Mouse (Mus musculus) spleen, embryonic (tissue): ENCODE measurements around the gene Map3k5.

Experiments used
- CTCF ChIA-PET: fragments of 350-600 bp; sonication (Branson Sonifier 250); formaldehyde crosslinking; loops from one replicate; lab custom pipeline; 2022; lab: Charles Lee

Gene Map3k5

DNA sequence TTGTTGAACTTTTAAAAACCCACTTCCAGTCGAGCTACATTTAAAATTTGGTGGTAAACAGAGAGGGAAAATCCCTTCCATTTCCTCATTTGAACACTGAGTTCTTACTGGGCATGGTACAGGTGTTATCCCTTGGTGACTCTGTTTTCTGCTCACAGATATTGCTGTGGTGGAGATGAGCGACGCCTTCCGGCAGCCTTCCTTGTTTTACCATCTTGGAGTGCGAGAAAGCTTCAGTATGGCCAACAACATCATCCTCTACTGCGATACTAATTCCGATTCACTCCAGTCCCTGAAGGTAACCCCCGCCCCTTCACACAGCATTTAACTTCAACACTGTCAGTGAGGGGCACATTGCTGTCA lies 66.1 kb downstream of the Map3k5 start:
- CTCF ChIA-PET: interaction anchor here (0.6 kb wide), 1 partner anchor 93 kb away, joined by 4 read pairs; no protein-coding TSS in a partner anchor

GRCm38 (mm10) chr10:20001990-20002389 lies 67.7 kb downstream of the Map3k5 start:
- CTCF ChIA-PET: interaction anchor here (0.6 kb wide), 1 partner anchor 413 kb away, joined by 3 read pairs; no protein-coding TSS in a partner anchor

GRCm38 (mm10) chr10:20003006-20003405 lies 68.7 kb downstream of the Map3k5 start:
- CTCF ChIA-PET: interaction anchor here (1.1 kb wide), 1 partner anchor 34 kb away, joined by 3 read pairs; no protein-coding TSS in a partner anchor

GRCm38 (mm10) chr10:20004786-20005185 lies 70.5 kb downstream of the Map3k5 start:
- CTCF ChIA-PET: interaction anchor here (0.6 to 0.7 kb wide), 3 partner anchors 17 to 480 kb away, joined by 3 to 6 read pairs (median 5); no protein-coding TSS in a partner anchor

- CTCF ChIA-PET: interaction anchor here (0.6 kb wide), 1 partner anchor 32 kb away, joined by 6 read pairs; no protein-coding TSS in a partner anchor
Measured at GRCm38 (mm10) chr10:20005491-20005952, 71.2 kb downstream of the Map3k5 start.

DNA sequence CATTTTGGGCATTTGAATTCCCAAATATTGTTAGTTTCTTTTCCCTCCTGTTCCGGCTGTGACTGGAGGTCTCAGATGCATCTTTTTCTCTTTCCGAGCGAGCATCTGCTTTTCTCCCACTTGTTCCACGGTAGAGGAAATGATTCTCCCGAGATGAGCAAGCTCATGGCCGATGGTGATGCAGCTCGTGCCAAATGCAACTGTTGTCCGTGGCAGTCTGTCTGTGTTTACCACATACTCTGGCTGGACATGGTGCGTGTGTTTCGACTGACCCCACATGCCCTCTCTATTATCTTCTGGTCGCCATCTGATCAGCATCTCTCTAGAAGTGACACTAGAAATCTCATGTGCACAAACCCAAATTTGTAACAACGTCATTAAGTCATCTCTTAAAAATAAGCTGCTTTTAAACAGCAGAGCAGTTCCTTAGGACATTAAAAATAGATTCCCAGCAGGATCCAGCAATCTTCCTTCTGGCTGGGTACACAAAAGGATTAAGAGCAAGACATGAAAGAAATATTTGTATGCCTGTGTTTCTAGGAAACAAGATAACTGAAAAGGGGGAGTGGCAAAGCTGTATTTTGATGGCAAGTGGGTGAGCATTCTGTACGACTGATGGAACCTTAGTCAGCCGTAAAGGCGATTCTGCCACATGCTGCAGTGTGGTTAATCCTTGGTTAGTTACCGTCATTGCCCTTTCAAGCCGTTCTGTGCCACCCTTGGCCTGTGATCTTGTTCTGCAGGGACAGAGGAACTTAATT lies 72.2 kb downstream of the Map3k5 start:
- CTCF ChIA-PET: no interaction called here

- CTCF ChIA-PET: no interaction called here
Measured at GRCm38 (mm10) chr10:20009310-20009709, 75.0 kb downstream of the Map3k5 start.

- CTCF ChIA-PET: interaction anchor here (0.5 kb wide), 1 partner anchor 75 kb away, joined by 4 read pairs; no protein-coding TSS in a partner anchor
Measured at GRCm38 (mm10) chr10:20010018-20010417, 75.7 kb downstream of the Map3k5 start.

- CTCF ChIA-PET: no interaction called here
Measured at GRCm38 (mm10) chr10:20018406-20018805, 84.1 kb downstream of the Map3k5 start.

DNA sequence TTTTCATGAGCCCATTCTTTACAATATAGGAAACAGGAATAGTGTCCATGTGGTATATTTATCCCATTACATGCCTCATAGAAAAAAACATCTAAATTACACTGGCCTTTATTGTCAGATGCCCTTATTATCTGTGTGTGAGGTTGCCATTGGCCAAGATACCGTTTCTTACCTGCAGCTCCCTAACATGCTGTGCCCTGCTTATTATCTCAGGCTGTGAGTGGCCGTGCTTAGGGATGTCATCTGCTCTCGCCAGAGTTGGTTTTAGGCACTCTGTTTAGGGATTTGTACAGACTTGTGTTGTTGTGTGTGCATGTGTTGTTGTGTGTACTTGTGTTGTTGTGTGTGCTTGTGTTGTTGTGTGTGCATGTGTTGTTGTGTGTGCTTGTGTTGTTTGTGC lies 84.5 kb downstream of the Map3k5 start:
- CTCF ChIA-PET: no interaction called here

GRCm38 (mm10) chr10:20021256-20021655 lies 87.0 kb downstream of the Map3k5 start:
- CTCF ChIA-PET: interaction anchor here (0.5 kb wide), 1 partner anchor 259 kb away, joined by 5 read pairs; no protein-coding TSS in a partner anchor

DNA sequence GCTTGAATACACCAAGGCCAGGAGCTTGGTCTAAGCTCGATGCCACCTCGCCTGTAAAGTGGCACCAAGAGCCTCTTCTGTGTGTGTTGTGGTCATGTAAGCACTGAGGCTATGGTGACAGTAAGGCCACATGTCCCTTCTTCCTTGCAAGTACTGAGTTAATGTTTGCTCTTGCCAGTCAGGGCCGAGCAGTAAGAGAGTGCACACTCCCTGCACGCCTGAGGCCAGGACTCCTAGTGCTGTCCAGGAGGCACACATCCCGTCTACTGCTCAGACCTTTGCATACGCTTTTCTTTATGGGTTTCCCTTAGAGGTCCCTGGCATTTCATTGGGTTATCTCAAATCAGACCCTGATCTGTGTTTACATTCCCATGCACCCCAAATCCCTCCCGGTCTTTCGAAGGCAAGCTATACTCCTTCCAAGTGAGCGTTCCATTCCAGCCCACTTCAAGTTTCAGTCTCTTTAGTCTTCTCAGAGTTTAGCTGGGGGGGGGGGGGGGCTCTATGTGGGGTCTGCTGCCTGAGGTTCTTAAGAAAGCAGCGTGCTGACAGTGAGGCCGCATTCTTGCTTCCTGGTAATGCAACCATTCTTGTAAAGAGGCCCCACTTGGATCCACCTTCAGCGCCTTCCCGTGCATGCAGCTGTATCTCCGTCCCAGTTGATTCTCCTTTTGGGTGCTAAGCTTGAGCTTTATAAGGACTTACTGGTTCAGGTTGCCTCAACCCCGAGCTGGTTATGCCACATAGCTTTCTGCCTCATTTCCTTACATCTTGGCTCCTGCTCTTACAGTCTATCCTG lies 87.6 kb downstream of the Map3k5 start:
- CTCF ChIA-PET: interaction anchor here (0.5 to 0.7 kb wide), 2 partner anchors 43 to 260 kb away, joined by 3 to 5 read pairs; no protein-coding TSS in a partner anchor

DNA sequence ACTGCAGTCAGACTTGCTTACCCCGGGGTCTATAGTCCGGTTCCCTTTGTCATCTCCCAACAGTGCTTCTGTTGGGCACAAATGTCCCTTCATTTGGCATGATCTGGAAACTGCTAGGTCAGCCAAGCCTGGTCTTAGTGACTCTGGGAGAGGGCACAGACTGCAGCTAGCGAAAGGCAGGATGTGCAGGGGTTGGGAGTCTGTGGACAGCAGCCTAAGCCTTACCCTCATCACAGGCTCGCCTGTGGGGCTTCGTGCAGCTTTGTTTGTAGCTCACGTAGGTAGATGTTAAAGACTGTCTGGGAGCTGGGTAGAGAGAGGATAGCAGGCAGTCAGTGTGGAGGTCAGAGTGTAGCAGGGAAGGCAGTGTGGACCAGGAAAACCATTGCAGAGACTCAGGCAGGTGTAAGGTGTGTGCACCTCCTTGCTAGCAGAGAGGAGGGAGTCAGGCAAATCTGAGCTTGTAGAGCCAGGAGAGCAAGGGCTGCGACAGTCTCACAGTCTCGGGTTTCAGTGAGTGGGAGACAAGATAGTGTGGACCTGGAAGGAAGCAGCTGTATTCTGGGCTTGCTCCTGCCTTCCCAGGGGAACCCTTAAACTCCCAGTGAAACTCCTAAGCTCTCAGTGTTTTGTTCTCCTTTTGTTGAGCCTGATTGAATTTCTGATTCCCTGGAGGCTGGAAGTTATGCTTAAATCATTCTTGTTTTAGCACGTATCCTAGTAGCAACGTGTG lies 88.5 kb downstream of the Map3k5 start:
- CTCF ChIA-PET: no interaction called here

- CTCF ChIA-PET: no interaction called here
Measured at GRCm38 (mm10) chr10:20023524-20023923, 89.3 kb downstream of the Map3k5 start.

DNA sequence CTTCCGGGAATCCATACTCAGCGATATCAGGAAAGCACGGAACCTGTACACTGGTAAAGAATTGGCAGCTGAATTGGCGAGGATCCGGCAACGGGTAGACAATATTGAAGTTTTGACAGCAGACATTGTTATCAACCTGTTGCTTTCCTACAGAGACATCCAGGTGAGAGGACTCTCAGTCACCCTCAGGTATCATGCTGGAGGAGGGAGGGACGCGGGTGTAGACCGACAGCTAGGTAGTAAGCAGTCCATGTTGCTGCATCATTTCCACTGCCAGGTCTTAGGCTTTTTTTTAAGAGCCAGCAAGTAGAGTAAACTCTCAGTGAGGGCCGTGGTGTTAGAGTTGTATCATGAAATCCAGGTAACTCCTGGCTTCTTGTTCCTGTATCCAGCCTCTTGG lies 90.6 kb downstream of the Map3k5 start:
- CTCF ChIA-PET: no interaction called here

DNA sequence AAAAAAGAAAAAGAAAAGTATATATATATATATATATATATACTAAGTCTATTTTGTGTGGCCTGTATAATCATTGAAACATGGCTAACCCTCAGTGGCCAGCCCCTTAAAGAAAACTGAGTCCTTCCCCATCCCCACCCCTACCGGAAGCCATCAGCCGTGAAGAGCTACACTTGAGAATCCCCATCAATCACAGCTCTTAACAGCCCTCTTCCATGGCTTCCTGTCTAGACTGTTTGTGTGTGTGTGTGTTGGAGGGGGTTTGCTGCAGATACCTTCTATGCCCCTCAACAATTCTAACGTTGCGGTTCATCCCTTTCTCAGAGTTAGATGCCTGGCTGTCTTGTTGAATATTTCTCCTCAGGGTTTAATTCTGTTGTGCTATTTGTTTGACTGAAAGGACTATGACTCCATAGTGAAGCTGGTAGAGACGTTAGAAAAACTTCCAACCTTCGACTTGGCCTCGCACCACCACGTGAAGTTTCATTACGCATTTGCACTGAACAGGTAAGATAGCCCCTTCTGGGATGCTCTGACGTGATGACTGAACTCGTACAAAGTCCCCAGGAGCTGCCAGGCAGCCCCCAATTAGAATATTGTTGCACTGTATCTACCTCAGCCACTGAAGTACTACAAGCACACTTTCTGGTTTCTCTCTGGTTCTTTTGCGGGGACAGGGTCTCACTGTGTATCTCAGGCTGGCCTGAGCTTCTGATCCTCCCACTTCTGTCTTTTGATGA lies 91.7 kb downstream of the Map3k5 start:
- CTCF ChIA-PET: interaction anchor here (0.6 kb wide), 2 partner anchors 118 to 541 kb away, joined by 3 read pairs; no protein-coding TSS in a partner anchor

GRCm38 (mm10) chr10:20030703-20031102 lies 96.4 kb downstream of the Map3k5 start:
- CTCF ChIA-PET: no interaction called here

GRCm38 (mm10) chr10:20031936-20032335 lies 97.7 kb downstream of the Map3k5 start:
- CTCF ChIA-PET: no interaction called here

DNA sequence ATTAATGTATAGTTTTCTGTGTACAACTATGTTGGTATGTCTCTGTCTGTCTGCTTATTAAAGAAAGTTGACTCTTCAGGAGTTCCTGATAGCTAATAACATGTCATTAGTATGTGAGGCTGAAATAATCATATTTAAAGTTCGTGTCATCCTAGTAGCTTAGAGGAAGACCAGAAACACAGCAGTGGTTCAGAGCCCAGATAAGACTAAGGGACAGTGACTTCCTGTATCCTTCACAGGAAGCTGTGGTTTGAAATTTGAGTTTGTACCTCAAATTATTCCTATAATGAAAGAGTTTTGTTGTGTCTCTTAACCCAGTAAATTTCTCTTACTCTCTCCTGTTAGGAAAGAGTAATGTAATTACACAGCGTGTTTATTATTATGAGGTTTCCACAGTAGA lies 102.1 kb downstream of the Map3k5 start:
- CTCF ChIA-PET: interaction anchor here (0.7 to 1.0 kb wide), 2 partner anchors 33 to 102 kb away, joined by 3 read pairs; partner anchors contain the start of gene Map3k5

DNA sequence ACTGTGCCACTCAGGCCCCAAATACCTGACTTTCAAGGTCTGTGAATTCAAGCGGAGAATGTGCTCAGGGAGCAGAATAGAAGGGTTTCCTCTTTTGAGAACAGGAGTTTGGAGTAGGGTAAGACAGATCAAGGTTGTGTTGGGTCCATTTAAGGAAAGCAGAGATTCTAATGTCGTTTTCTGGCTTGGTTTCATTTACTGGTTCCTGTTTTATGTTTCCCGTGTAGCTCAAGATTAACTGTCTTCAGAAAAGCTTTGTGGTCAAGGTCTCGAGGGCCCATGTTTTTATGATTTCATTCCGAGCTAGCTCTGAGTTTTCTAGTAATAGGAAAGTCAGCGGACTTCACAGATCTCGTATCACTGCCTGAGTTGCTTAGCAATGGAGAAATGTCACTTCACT lies 102.6 kb downstream of the Map3k5 start:
- CTCF ChIA-PET: interaction anchor here (0.7 to 1.0 kb wide), 2 partner anchors 34 to 102 kb away, joined by 3 read pairs; partner anchors contain the start of gene Map3k5
